Comparison of ENCODE assay signal across 10 mouse cellular contexts in the genomic region with DNA sequence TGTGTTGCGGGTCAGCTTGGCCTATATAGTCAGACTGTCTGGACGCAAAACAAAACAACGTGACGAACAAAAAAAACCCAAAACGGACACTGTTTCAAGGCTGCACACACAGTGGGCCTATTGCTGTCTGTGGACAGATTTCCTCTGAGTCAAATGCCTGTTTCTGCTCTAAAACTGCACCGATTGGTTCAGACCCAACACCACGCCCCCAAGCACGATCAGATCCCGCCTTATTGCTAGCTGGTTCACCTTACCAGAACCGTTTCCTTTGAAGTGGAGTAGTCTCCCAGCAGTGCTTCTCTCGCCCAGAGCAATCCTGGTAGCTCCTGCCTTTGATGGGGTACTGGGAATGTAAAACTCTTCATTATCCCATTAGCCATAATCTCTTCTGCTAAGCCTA.
DNase-seq lines count a peak whose midpoint lies in the region; ATAC-seq lines count a peak whose summit lies in the region.
"Had no signal": no experiment of that assay in that cellular context is flagged by ENCODE, and none has a peak within 500 bp of the region (broad histone marks: within the 10 kb centered on the region; RNA-seq: fewer than 3 reads in every experiment).

No protein-coding gene starts in this region.

- DNase-seq in midbrain, embryonic 14.5 days, result peak; percentile 41
- DNase-seq in midbrain, embryonic 10.5 days (ENCODE audit: low spot score), result no peak
- peak; percentile 75 for DNase-seq in limb, embryonic 11.5 days (ENCODE audit: low spot score)
- DNase-seq in thymus, postnatal 36 days, result peak; percentile 39 to 43
- DNase-seq in right cerebral cortex, postnatal 10 days (ENCODE audit: low spot score in 2 of 2), result no peak
- DNase-seq in right cerebral cortex, postnatal 36 days (ENCODE audit: low spot score in 2 of 2), result no peak
- no peak for DNase-seq in retina, embryonic 14.5 days (ENCODE audit: low spot score)

- no peak overlapping the region for H3K4me3 ChIP-seq in midbrain, embryonic 14.5 days (replicated peaks; ENCODE audit: low read depth, low read length)
- H3K4me3 ChIP-seq in midbrain, embryonic 10.5 days, result no peak overlapping the region
- H3K4me3 ChIP-seq in embryonic facial prominence, embryonic 13.5 days, result no peak overlapping the region
- H3K4me3 ChIP-seq in limb, embryonic 11.5 days (ENCODE audit: low read depth, low read length), result no peak overlapping the region
- H3K4me3 ChIP-seq: left cerebral cortex, adult 2 months had no signal

- H3K27ac ChIP-seq in midbrain, embryonic 14.5 days (replicated peaks; ENCODE audit: low read depth, low read length), result no peak overlapping the region
- no peak overlapping the region for H3K27ac ChIP-seq in midbrain, embryonic 10.5 days (replicated peaks)
- no peak overlapping the region for H3K27ac ChIP-seq in embryonic facial prominence, embryonic 13.5 days
- no peak overlapping the region for H3K27ac ChIP-seq in limb, embryonic 11.5 days (replicated peaks; ENCODE audit: low read depth, low read length)
- H3K27ac ChIP-seq: left cerebral cortex, adult 2 months had no signal

- H3K9me3 ChIP-seq in midbrain, embryonic 14.5 days (ENCODE audit: control insufficient read depth, low read length), result no peaks in the 10 kb centered on the region
- no peaks in the 10 kb centered on the region for H3K9me3 ChIP-seq in midbrain, embryonic 10.5 days (replicated peaks)
- no peaks in the 10 kb centered on the region for H3K9me3 ChIP-seq in embryonic facial prominence, embryonic 13.5 days
- H3K9me3 ChIP-seq in limb, embryonic 11.5 days (ENCODE audit: control insufficient read depth, low read length), result no peaks in the 10 kb centered on the region

- no peak overlapping the region for H3K4me2 ChIP-seq in midbrain, embryonic 14.5 days (ENCODE audit: low read length)
- H3K4me2 ChIP-seq in embryonic facial prominence, embryonic 13.5 days, result no peak overlapping the region
- H3K4me2 ChIP-seq in limb, embryonic 11.5 days (ENCODE audit: low read depth, severe bottlenecking), result no peak overlapping the region
- H3K4me2 ChIP-seq: heart, embryonic 11.5 days had no signal

- H3K4me1 ChIP-seq in midbrain, embryonic 14.5 days (ENCODE audit: control insufficient read depth, insufficient read depth, low read length), result no peaks in the 10 kb centered on the region
- 0 out of 2 replicates have a peak, but pooled peaks cover 2% of the 10 kb centered on the region for H3K4me1 ChIP-seq in midbrain, embryonic 10.5 days
- H3K4me1 ChIP-seq in embryonic facial prominence, embryonic 13.5 days, result peaks cover 9% of the 10 kb centered on the region; the same call in 1 of the 2 replicates
- peaks cover 6% of the 10 kb centered on the region; the same call in 1 of the 2 replicates for H3K4me1 ChIP-seq in limb, embryonic 11.5 days (ENCODE audit: control insufficient read depth, insufficient read depth, low read length)

- H3K9ac ChIP-seq in midbrain, embryonic 14.5 days (replicated peaks; ENCODE audit: low read length), result no peak overlapping the region
- H3K9ac ChIP-seq in embryonic facial prominence, embryonic 13.5 days, result no peak overlapping the region
- H3K9ac ChIP-seq in limb, embryonic 11.5 days (ENCODE audit: low read length), result no peak overlapping the region

- H3K27me3 ChIP-seq in midbrain, embryonic 14.5 days (ENCODE audit: control insufficient read depth, insufficient read depth, low read length), result no peaks in the 10 kb centered on the region
- H3K27me3 ChIP-seq in midbrain, embryonic 10.5 days (ENCODE audit: low read depth, poor library complexity, severe bottlenecking), result no peaks in the 10 kb centered on the region
- H3K27me3 ChIP-seq in embryonic facial prominence, embryonic 13.5 days, result no peaks in the 10 kb centered on the region; the same call in 1 of the 2 replicates
- H3K27me3 ChIP-seq in limb, embryonic 11.5 days (ENCODE audit: control insufficient read depth, insufficient read depth, low read length), result no peaks in the 10 kb centered on the region

- H3K36me3 ChIP-seq in midbrain, embryonic 14.5 days (ENCODE audit: control insufficient read depth, insufficient read depth, low read length), result no peaks in the 10 kb centered on the region
- no peaks in the 10 kb centered on the region for H3K36me3 ChIP-seq in midbrain, embryonic 10.5 days
- no peaks in the 10 kb centered on the region for H3K36me3 ChIP-seq in embryonic facial prominence, embryonic 13.5 days
- H3K36me3 ChIP-seq in limb, embryonic 11.5 days (ENCODE audit: control insufficient read depth, insufficient read depth, low read length), result no peaks in the 10 kb centered on the region

- no peak for ATAC-seq in midbrain, embryonic 14.5 days (ENCODE audit: low FRiP score, low TSS enrichment)
- peak; percentile 43; the same call in 1 of the 2 replicates for ATAC-seq in embryonic facial prominence, embryonic 13.5 days (ENCODE audit: insufficient number of reproducible peaks, insufficient read depth, low FRiP score, low TSS enrichment, low read depth)
- ATAC-seq in limb, embryonic 11.5 days (ENCODE audit: insufficient number of reproducible peaks, low FRiP score, low TSS enrichment, low read depth), result peak; percentile 47; the same call in 1 of the 2 replicates

- WGBS in midbrain, embryonic 14.5 days, result 62% methylated on average over 11 of the region's 11 CpGs
- WGBS in midbrain, embryonic 10.5 days, result 53% methylated on average over 11 of the region's 11 CpGs
- 42% methylated on average over 11 of the region's 11 CpGs for WGBS in embryonic facial prominence, embryonic 13.5 days
- 20% methylated on average over 11 of the region's 11 CpGs for WGBS in limb, embryonic 11.5 days

Comparison
In these comparisons a context has a peak if more than half of its experiments do, and no peak if none do; other contexts are left out.
1. DNase-seq: peak in midbrain, embryonic 14.5 days (single experiment), limb, embryonic 11.5 days (single experiment) and thymus, postnatal 36 days (2 of 2); none in midbrain, embryonic 10.5 days (single experiment), right cerebral cortex, postnatal 10 days (0 of 2), right cerebral cortex, postnatal 36 days (0 of 2) and retina, embryonic 14.5 days (single experiment).